9 mouse cellular contexts compared by ENCODE assay signal in the genomic region with DNA sequence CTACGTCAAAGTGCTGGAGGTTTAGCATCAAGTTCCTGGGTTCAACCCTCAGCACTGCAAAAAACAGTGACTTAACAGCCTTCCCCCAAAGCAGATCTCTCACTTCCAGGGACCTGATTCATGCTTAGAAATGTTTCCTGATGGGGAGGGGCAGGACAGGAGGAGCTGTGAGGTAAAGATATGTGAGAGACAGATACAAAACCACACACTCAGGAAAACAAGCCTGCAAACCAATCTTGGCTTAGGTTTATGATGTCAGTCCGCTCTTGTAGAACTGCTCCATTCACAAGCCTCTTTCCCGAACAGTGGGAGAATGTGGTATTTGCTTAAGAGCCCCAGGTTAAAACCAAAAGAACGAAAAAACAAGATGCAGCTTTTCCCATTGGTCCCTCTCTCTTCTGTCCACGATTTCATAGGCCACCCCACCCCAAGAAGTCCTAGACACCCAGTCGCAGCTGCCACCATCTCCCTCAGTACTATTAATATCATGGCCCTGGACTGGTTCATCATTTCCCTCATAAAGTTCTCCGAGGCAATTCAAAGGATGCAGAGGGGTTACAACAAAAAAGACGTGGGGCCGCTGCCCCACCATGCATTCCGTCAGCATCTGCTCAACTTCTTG. TPM values are rescaled to one million over a fixed set of nuclear protein-coding genes. Genes with fewer than 3 reads are reported as not detected.
A peak's percentile ranks its signal among the peaks of the same experiment; 100 is the strongest.
DNase-seq lines count a peak whose midpoint lies in the region; ATAC-seq and TF ChIP-seq lines count a peak whose summit lies in the region.
"Had no signal": no experiment of that assay in that cellular context is flagged by ENCODE, and none has a peak within 500 bp of the region (broad histone marks: within the 10 kb centered on the region; RNA-seq: fewer than 3 reads in every experiment).

No protein-coding gene starts in this region.

- peaks cover 57% of the 10 kb centered on the region for H3K4me1 ChIP-seq in megakaryocyte, embryonic 14.5 days
- H3K4me1 ChIP-seq in embryonic facial prominence, embryonic 10.5 days: peaks cover 44% of the 10 kb centered on the region
- no peaks in the 10 kb centered on the region; the same call in 1 of the 2 replicates for H3K4me1 ChIP-seq in intestine, postnatal 0 days (replicated peaks; ENCODE audit: control insufficient read depth, insufficient read depth, low read length)
- H3K4me1 ChIP-seq in neural tube, embryonic 15.5 days: peaks cover 54% of the 10 kb centered on the region

- DNase-seq in embryonic facial prominence, embryonic 10.5 days (ENCODE audit: low spot score): no peak
- no peak for DNase-seq in thymus, postnatal 36 days
- no peak for DNase-seq in kidney, postnatal 10 days
- DNase-seq in gastrocnemius, adult 18-20 months (ENCODE audit: low spot score): no peak

- 24% methylated on average over 10 of the region's 10 CpGs for WGBS in embryonic facial prominence, embryonic 10.5 days
- WGBS in intestine, postnatal 0 days: 33% methylated on average over 10 of the region's 10 CpGs
- WGBS in neural tube, embryonic 15.5 days: 16% methylated on average over 10 of the region's 10 CpGs

- H3K9me3 ChIP-seq in megakaryocyte, embryonic 14.5 days: no peaks in the 10 kb centered on the region
- no peaks in the 10 kb centered on the region for H3K9me3 ChIP-seq in embryonic facial prominence, embryonic 10.5 days
- H3K9me3 ChIP-seq in intestine, postnatal 0 days (ENCODE audit: control insufficient read depth): no peaks in the 10 kb centered on the region
- H3K9me3 ChIP-seq in neural tube, embryonic 15.5 days (replicated peaks): no peaks in the 10 kb centered on the region

- H3K36me3 ChIP-seq in megakaryocyte, embryonic 14.5 days (replicated peaks; ENCODE audit: low read length): peaks cover 40% of the 10 kb centered on the region
- peaks cover 8% of the 10 kb centered on the region for H3K36me3 ChIP-seq in embryonic facial prominence, embryonic 10.5 days (replicated peaks)
- no peaks in the 10 kb centered on the region for H3K36me3 ChIP-seq in intestine, postnatal 0 days (ENCODE audit: control insufficient read depth, insufficient read depth)
- H3K36me3 ChIP-seq in neural tube, embryonic 15.5 days: no peaks in the 10 kb centered on the region

- H3K9ac ChIP-seq in intestine, postnatal 0 days (ENCODE audit: low read depth, low read length): 0 out of 2 replicates have a peak overlapping the region, but pooled peaks have one; percentile 75
- peak overlapping the region; percentile 95 for H3K9ac ChIP-seq in neural tube, embryonic 15.5 days (replicated peaks)

- peaks cover 34% of the 10 kb centered on the region for H3K27me3 ChIP-seq in megakaryocyte, embryonic 14.5 days (replicated peaks)
- no peaks in the 10 kb centered on the region for H3K27me3 ChIP-seq in embryonic facial prominence, embryonic 10.5 days (replicated peaks; ENCODE audit: low read depth, poor library complexity, severe bottlenecking)
- H3K27me3 ChIP-seq in intestine, postnatal 0 days (replicated peaks; ENCODE audit: control insufficient read depth, insufficient read depth, low read length): no peaks in the 10 kb centered on the region
- no peaks in the 10 kb centered on the region for H3K27me3 ChIP-seq in neural tube, embryonic 15.5 days (replicated peaks)

- H3K4me3 ChIP-seq in megakaryocyte, embryonic 14.5 days (replicated peaks): peak overlapping the region; percentile 98
- peak overlapping the region; percentile 98 for H3K4me3 ChIP-seq in embryonic facial prominence, embryonic 10.5 days
- peak overlapping the region; percentile 82 for H3K4me3 ChIP-seq in intestine, postnatal 0 days (ENCODE audit: low read depth, low read length)
- H3K4me3 ChIP-seq in neural tube, embryonic 15.5 days (replicated peaks): peak overlapping the region; percentile 98

- TF ChIP-seq CTCF in intestine, postnatal 0 days (IDR thresholded peaks at IDR 0.05; ENCODE audit: low read depth): no peak

- peak overlapping the region; percentile 94 for H3K27ac ChIP-seq in embryonic facial prominence, embryonic 10.5 days (replicated peaks)
- no peak overlapping the region for H3K27ac ChIP-seq in intestine, postnatal 0 days (ENCODE audit: low read depth, low read length)
- H3K27ac ChIP-seq in neural tube, embryonic 15.5 days (replicated peaks): peak overlapping the region; percentile 91

- no peak for ATAC-seq in megakaryocyte, adult 5-6 weeks (ENCODE audit: poor library complexity, severe bottlenecking)
- no peak for ATAC-seq in intestine, postnatal 0 days
- no peak; the same call in 1 of the 2 replicates for ATAC-seq in neural tube, embryonic 15.5 days (ENCODE audit: low FRiP score)

- peak overlapping the region; percentile 100 for H3K4me2 ChIP-seq in intestine, postnatal 0 days (replicated peaks; ENCODE audit: low read depth)
- H3K4me2 ChIP-seq in neural tube, embryonic 15.5 days: peak overlapping the region; percentile 70

RNA-seq across cellular contexts. Expression of gene Ube2o, which starts 1.1 kb away (rescaled TPM):
- 67.5 and 115 TPM in 2 replicates for polyA plus RNA-seq in megakaryocyte, embryonic 14.5 days (2012; ENCODE audit: insufficient read depth, low replicate concordance)
- 2.9 and 6.6 TPM in 2 replicates for total RNA-seq in megakaryocyte, adult 5-6 weeks (2015)
- total RNA-seq in megakaryocyte, adult 5-6 weeks (2017): 4.8 and 7.7 TPM in 2 replicates
- polyA plus RNA-seq in embryonic facial prominence, embryonic 10.5 days (2016; fragmentation: Nextera tagmentation; extraction: Ambion mirVana): 12.0 and 12.4 TPM in 2 replicates
- polyA plus RNA-seq in intestine, postnatal 0 days (2015; fragmentation: Nextera tagmentation; extraction: Ambion mirVana): 3.7 and 4.8 TPM in 2 replicates
- 19.2 and 32.4 TPM in 2 replicates for polyA plus RNA-seq in neural tube, embryonic 15.5 days (2015; fragmentation: Nextera tagmentation; extraction: Ambion mirVana)
- 10 to 100 TPM; 22.9 to 25.2 TPM for total RNA-seq in gastrocnemius, adult 18-20 months (2021)

RNA-seq across cellular contexts. Expression of gene Aanat, which starts 6.1 kb away (rescaled TPM):
- polyA plus RNA-seq in megakaryocyte, embryonic 14.5 days (2012; ENCODE audit: insufficient read depth, low replicate concordance): 0.21 and 2.2 TPM in 2 replicates
- total RNA-seq in megakaryocyte, adult 5-6 weeks (2015): not detected in 2 replicates
- total RNA-seq in megakaryocyte, adult 5-6 weeks (2017): not detected in 2 replicates
- not detected in 2 replicates for polyA plus RNA-seq in embryonic facial prominence, embryonic 10.5 days (2016; fragmentation: Nextera tagmentation; extraction: Ambion mirVana)
- not detected in 2 replicates for polyA plus RNA-seq in intestine, postnatal 0 days (2015; fragmentation: Nextera tagmentation; extraction: Ambion mirVana)
- polyA plus RNA-seq in neural tube, embryonic 15.5 days (2015; fragmentation: Nextera tagmentation; extraction: Ambion mirVana): 0.34 and 0.49 TPM in 2 replicates
- not detected for total RNA-seq in gastrocnemius, adult 18-20 months (2021)
- polyA plus RNA-seq: large intestine, adult 2 months had no signal

RNA-seq across cellular contexts. Expression of gene Rhbdf2, which starts 46.7 kb away (rescaled TPM):
- polyA plus RNA-seq in megakaryocyte, embryonic 14.5 days (2012; ENCODE audit: insufficient read depth, low replicate concordance): 22.9 and 66.2 TPM in 2 replicates
- 20.9 and 21.8 TPM in 2 replicates for total RNA-seq in megakaryocyte, adult 5-6 weeks (2015)
- total RNA-seq in megakaryocyte, adult 5-6 weeks (2017): 16.2 TPM in 2 replicates
- 5.5 and 6.1 TPM in 2 replicates for polyA plus RNA-seq in embryonic facial prominence, embryonic 10.5 days (2016; fragmentation: Nextera tagmentation; extraction: Ambion mirVana)
- polyA plus RNA-seq in intestine, postnatal 0 days (2015; fragmentation: Nextera tagmentation; extraction: Ambion mirVana): 7.6 and 8.4 TPM in 2 replicates
- 1.4 and 4.0 TPM in 2 replicates for polyA plus RNA-seq in neural tube, embryonic 15.5 days (2015; fragmentation: Nextera tagmentation; extraction: Ambion mirVana)
- total RNA-seq in gastrocnemius, adult 18-20 months (2021): 10 to 100 TPM; 11.2 to 11.9 TPM

RNA-seq across cellular contexts. Expression of gene Sphk1, which starts 49.4 kb away (rescaled TPM):
- 0.10 and 3.5 TPM in 2 replicates for polyA plus RNA-seq in megakaryocyte, embryonic 14.5 days (2012; ENCODE audit: insufficient read depth, low replicate concordance)
- total RNA-seq in megakaryocyte, adult 5-6 weeks (2015): 0.60 and 2.2 TPM in 2 replicates
- 1.7 and 2.1 TPM in 2 replicates for total RNA-seq in megakaryocyte, adult 5-6 weeks (2017)
- 5.9 and 6.5 TPM in 2 replicates for polyA plus RNA-seq in embryonic facial prominence, embryonic 10.5 days (2016; fragmentation: Nextera tagmentation; extraction: Ambion mirVana)
- polyA plus RNA-seq in intestine, postnatal 0 days (2015; fragmentation: Nextera tagmentation; extraction: Ambion mirVana): 2.5 and 3.3 TPM in 2 replicates
- polyA plus RNA-seq in neural tube, embryonic 15.5 days (2015; fragmentation: Nextera tagmentation; extraction: Ambion mirVana): 2.8 and 4.5 TPM in 2 replicates
- total RNA-seq in gastrocnemius, adult 18-20 months (2021): under 1 TPM; 0.80 to 0.88 TPM
